Mouse (Mus musculus): ENCODE measurements around the gene Hjurp.

Hjurp gene

DNA sequence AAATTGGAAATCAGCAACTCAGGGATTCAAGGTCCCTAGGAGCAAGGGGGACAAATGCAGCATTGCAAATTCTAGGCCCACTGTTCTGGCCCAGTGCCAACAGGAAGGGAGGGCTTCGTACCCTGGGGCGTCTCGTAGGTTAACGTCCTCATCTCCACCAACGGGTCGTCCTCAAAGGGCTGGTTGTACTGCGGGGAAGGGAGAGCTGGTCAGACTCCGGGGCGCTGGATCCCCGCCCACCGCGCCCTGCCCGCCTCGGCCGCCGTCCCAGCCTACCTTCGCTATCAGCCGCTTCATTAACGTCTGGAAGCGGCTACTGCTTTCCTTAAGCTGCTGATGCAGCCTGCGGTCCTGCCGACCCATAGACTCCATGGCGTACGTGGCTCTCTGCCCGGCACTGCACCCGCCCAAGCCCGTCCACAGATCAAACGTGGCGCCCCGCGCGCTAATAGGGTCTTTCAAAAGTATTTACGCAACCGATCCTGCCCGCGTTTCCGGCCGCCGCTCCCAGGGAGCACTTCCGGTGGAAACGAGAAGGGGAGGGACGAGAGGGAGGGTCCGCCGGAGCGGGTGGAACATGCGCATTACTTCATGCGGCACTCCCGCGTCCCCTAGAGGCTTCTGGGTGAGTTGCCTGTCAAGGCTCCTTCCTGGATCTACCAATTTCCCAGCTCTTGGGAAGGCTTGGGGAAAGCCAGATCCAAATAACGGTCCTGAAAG is at the start of gene Hjurp, which contains the start of gene Trpm8:
Gene Hjurp, minus strand, starts transcription at position 536 of the 720 bp plus-strand sequence.
Gene Trpm8, plus strand, starts transcription at position 564 of the 720 bp plus-strand sequence.
- peak; percentile 100 for DNase-seq (ENCODE audit: low read depth)

- DNase-seq (ENCODE audit: low read depth), result no peak
Measured at GRCm38 (mm10) chr1:88323101-88323500, 45.7 kb upstream of the Hjurp start.

- DNase-seq (ENCODE audit: low read depth), result no peak
Measured at GRCm38 (mm10) chr1:88322146-88322545, 44.7 kb upstream of the Hjurp start.

- DNase-seq (ENCODE audit: low read depth), result no peak
Measured at GRCm38 (mm10) chr1:88320821-88321395, 43.5 kb upstream of the Hjurp start.

DNA sequence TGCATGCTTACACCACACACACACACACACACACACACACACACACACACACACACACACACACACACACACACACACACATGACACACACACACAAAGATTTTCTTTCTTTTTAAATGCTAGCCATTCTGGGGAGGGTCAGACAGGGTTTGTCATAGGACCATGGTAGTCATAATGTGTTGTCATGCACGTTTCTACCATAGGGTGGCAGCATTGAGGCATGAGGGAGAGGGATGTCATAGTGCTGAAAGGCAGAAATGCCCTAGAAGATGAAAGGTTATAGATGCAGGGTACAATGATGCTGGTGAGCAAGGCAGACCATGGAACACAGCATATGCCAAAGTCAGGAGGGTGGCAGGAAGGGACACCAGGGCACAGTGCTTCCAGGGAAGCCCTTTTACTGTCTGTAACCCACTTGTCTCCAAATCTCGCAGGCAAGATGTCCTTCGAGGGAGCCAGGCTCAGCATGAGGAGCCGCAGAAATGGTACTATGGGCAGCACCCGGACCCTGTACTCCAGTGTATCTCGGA is 41.2 kb upstream of the Hjurp start:
- DNase-seq (ENCODE audit: low read depth), result peak; percentile 76

DNA sequence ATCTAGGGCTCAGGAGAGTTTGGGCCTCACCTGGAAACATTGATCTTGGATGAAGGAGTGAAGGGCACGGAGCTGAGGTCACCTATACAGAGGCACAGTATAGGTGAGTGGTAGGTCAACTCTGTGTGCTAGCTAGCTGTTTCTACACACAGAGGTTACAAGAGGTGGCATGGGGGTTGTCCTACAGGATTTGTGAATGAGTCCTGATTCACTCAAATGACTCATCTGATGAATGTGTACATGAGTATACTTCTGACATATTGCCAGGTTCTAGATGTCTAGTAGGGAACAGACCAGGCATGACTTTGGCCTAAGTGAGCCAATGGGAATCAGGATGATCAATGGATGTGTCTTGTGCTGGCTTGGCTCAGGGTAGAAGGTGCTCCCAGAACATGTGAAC is 39.8 kb upstream of the Hjurp start:
- peak; percentile 46 for DNase-seq (ENCODE audit: low read depth)

- DNase-seq (ENCODE audit: low read depth), result no peak
Measured at GRCm38 (mm10) chr1:88310349-88310748, 32.9 kb upstream of the Hjurp start.

- DNase-seq (ENCODE audit: low read depth), result no peak
Measured at GRCm38 (mm10) chr1:88309905-88310304, 32.5 kb upstream of the Hjurp start.

DNA sequence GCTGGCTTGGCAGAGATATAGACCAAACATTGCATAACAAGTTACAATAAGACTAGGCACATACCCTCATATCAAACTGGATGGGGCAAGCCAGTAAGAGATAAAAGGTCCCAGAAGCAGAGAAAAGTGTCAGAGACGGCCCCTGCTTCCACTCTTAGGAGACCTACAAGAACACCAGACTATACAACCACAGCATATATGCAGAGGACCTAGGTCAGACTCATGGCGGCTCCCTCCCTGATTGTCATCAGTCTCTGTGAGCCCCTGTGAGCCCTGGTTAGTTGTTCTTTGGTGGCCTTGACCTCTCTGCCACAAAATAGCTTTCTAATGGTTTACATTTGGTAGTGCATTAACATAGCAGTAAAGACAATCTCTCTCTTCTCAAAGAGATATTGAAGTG is 31.6 kb upstream of the Hjurp start:
- no peak for DNase-seq (ENCODE audit: low read depth)

- no peak for DNase-seq (ENCODE audit: low read depth)
Measured at GRCm38 (mm10) chr1:88307180-88307579, 29.7 kb upstream of the Hjurp start.

- DNase-seq (ENCODE audit: low read depth), result peak; percentile 4
Measured at GRCm38 (mm10) chr1:88306543-88306942, 29.1 kb upstream of the Hjurp start.

DNA sequence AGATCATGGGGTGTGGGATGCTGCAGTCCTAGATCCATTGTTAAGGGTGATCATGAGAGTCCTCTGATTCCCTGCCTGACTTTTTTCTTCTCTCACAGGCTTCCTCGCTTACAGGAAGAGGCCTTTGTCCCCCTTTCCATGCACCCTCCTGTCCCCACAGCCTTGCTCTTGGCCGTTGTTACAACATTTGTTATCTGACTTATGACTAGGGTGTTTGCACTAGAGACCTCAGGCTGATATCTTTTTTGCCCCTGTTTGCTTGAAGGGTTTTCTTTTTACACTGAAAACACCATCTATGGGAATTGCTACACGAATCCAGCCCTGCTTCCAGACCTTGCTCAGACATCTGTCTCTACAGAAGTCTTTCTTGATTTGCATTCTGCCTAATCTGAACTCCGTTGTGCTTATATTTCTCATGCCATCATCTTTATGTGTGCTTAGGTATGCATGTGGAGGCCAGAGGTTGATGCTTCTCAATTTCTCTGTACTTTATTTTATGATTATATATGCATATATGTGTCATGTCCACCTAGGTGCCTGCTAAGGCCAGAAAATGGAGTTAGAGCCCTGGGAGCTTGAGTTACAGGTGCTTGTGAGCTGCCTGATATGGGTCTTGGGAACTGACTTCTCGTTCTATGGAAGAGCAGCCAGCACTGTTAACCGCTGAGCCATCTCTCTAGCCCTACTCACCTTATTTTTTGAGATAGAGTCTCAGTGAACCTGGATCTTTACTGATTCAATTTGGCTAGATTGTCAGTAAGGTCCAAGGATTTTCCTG is 27.8 kb upstream of the Hjurp start:
- DNase-seq (ENCODE audit: low read depth), result peak; percentile 2

DNA sequence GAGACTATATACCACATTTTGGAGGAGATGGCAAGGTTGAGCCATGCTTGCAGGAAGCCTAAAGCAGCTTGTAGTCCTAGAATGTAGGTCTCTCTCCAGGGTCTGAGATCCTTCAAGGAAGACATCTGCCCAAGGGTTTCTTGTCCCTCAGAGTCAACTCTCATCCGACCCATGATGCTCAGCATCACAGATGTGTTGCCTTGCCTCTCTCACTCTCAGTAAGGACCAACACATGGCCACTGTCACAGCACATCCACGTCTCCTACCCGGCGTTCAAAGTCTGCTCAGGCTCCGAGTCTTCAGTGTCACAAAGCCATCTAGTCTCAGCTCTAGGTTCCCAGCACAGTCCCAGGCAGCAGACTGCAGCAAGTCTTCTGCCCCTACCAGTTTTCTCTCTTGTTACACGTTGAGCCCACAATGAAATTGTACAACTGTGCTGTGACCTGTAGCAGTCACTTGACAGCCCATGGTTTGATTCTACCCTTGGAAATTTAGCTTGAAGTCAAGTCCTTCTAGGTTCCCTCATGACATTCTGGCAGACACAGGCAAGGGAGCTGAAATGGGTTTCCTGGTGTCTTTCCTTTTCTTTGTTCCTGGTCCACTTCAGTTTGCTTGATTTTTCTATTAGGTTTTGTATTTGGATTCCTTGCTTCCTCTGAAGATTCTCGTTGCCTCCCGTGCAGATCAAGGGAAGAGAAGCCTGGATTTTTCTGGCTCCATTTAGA is 27.0 kb upstream of the Hjurp start:
- DNase-seq (ENCODE audit: low read depth), result peak; percentile 5

- no peak for DNase-seq (ENCODE audit: low read depth)
Measured at GRCm38 (mm10) chr1:88303762-88304161, 26.3 kb upstream of the Hjurp start.

GRCm38 (mm10) chr1:88302057-88302740 is 24.8 kb upstream of the Hjurp start:
- peak; percentile 2 for DNase-seq (ENCODE audit: low read depth)

GRCm38 (mm10) chr1:88301121-88302014 is 23.9 kb upstream of the Hjurp start:
- DNase-seq (ENCODE audit: low read depth), result peak; percentile 57

GRCm38 (mm10) chr1:88300301-88301050 is 23.0 kb upstream of the Hjurp start:
- peak; percentile 3 for DNase-seq (ENCODE audit: low read depth)

DNA sequence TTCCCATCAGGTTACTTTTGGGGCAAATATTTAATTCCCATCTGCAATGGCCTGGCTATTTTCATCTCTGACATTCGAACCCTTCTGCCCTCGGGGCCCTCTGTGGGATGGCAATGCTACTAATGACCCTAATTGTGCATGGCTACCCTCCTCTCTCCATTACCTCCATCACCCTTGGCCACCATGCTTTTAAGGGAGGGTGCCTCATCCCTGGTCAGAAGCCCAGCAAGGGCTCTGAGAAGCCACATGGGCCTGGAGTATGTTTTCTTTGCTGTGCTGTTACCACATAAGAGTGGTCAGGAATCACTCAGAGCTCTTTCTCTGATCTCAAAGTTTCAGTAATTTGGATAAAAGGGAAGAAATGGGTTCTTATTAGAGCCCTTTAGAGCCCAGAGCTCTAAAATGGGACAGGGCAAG is 22.1 kb upstream of the Hjurp start:
- DNase-seq (ENCODE audit: low read depth), result no peak

DNA sequence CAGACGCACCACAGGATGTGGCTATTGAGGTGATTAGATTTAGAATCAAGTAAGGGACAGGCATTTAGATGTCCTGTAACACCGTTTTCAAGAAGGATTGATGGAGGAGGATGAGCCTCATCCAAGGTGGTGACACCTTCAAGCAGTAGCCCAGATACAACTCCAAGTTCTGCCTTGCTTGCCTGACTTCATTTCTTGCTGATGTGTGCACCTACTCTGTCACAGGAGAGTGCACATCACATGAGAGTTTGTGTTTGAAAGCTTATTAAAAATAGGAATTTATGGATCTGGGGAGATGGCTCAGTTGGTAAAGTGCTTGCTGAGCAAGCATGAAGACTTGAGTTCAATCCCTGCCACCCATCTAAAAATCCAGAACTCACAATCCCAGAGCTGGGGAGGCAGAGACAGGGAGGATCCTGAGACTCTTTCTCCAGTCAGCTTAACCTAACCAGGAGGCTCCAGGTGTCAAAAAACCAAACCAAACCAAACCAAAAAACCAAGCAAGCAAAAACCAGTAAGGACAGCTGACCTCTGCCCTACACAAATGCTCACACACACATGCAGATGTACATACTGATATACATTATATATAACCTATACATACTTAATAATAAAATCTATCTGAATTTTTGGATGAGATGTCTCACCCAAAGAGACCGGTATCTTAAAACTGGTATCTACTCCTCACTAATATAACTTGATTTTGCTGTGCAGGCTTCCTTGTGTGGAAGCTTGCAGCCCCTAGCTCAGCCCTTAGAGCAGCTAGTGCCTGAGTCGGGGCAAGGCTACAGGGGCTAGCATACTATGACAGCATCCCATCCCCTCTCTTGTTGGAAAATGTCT is 21.5 kb upstream of the Hjurp start:
- no peak for DNase-seq (ENCODE audit: low read depth)

Measured in NIH3T3 (cell line).